Mouse (Mus musculus) CD4-positive, CD25-positive, alpha-beta regulatory T cell (primary cell): ENCODE data around the gene Ccl6. TPM values are rescaled to one million over a fixed set of nuclear protein-coding genes. Genes with fewer than 3 reads are reported as not detected.

Experiments
- polyA plus RNA-seq: library from polyadenylated mRNA; unstranded; fragments of 100-300 nt; shearing (Covaris generic); gene quantifications from one replicate; pipeline ENCODE4 v1.2.1, GENCODE M21; 2017

The Ccl6 gene
- 1.4 TPM for polyA plus RNA-seq

GRCm38 (mm10) chr11:83592853-83593252, at the start of gene Ccl6:
Gene Ccl6 (minus strand): TSS chr11:83593087.

DNA sequence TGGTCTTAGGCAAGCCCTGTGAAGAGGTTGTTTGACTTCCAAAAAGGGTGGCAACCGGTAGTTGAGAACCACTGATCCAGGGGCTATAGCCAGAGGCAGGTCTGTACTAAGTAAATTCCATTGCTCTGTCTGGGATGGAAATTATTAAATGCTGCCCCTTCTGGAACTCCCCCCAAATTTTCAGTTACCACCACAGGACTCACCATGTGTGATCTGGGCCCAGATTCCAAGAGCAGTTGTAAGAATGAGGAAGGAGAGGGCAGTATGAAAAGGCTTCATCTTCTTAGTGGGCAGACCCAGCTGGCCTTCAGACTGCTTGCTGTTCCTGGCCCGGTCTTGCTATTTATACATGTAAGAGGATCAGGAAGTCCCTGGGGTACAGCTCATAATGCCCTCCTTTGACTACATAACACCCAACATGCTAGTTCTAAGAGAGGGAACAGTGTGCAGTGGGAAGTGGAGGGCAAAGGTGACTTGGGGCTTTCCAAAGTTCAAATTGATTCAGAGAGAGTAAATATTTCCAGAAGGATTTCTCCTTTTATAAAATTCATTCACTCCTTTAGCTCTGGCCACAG, 14.6 kb downstream of the Ccl6 start, which contains the start of gene Ccl9:
Gene Ccl9 (minus strand): TSS at position 451 of the 575 bp plus-strand sequence.

Other genes with a start within 250 kb of the Ccl6 start
- gene Rasl10b, start 183.9 kb downstream of the Ccl6 start, polyA plus RNA-seq, result not detected
- not detected for gene Gas2l2, start 163.6 kb downstream of the Ccl6 start, polyA plus RNA-seq
- gene 1700020L24Rik, start 155.4 kb downstream of the Ccl6 start, polyA plus RNA-seq, result 1.4 TPM
- not detected for gene Mmp28, start 130.0 kb downstream of the Ccl6 start, polyA plus RNA-seq
- gene Taf15, start 120.0 kb downstream of the Ccl6 start, polyA plus RNA-seq, result 17.2 TPM
- gene Heatr9, start 70.9 kb downstream of the Ccl6 start, polyA plus RNA-seq, result 0.10 TPM
- 80.8 TPM for gene Ccl5, start 62.6 kb downstream of the Ccl6 start, polyA plus RNA-seq
- gene Ccl9, start 14.5 kb downstream of the Ccl6 start, polyA plus RNA-seq, result not detected
- not detected for gene Rpl9-ps1, start 52.5 kb upstream of the Ccl6 start, polyA plus RNA-seq
- 0.31 TPM for gene Ccl3, start 56.3 kb upstream of the Ccl6 start, polyA plus RNA-seq
- gene Ccl4, start 69.5 kb upstream of the Ccl6 start, polyA plus RNA-seq, result 2.0 TPM
- 0.47 TPM for gene Wfdc17, start 110.9 kb upstream of the Ccl6 start, polyA plus RNA-seq
- not detected for gene Wfdc18, start 115.9 kb upstream of the Ccl6 start, polyA plus RNA-seq
- gene Wfdc21, start 153.9 kb upstream of the Ccl6 start, polyA plus RNA-seq, result not detected
- gene Heatr6, start 160.6 kb upstream of the Ccl6 start, polyA plus RNA-seq, result 35.8 TPM